Mouse (Mus musculus): ENCODE data around the gene Mtfp1.
A peak's percentile ranks its signal among the peaks of the same experiment; 100 is the strongest.
"Not testable (repeated sequence)": the region's sequence is repeated elsewhere in the genome, so short reads cannot be mapped to it uniquely, and the experiment has no call there.

Mtfp1 gene

DNA sequence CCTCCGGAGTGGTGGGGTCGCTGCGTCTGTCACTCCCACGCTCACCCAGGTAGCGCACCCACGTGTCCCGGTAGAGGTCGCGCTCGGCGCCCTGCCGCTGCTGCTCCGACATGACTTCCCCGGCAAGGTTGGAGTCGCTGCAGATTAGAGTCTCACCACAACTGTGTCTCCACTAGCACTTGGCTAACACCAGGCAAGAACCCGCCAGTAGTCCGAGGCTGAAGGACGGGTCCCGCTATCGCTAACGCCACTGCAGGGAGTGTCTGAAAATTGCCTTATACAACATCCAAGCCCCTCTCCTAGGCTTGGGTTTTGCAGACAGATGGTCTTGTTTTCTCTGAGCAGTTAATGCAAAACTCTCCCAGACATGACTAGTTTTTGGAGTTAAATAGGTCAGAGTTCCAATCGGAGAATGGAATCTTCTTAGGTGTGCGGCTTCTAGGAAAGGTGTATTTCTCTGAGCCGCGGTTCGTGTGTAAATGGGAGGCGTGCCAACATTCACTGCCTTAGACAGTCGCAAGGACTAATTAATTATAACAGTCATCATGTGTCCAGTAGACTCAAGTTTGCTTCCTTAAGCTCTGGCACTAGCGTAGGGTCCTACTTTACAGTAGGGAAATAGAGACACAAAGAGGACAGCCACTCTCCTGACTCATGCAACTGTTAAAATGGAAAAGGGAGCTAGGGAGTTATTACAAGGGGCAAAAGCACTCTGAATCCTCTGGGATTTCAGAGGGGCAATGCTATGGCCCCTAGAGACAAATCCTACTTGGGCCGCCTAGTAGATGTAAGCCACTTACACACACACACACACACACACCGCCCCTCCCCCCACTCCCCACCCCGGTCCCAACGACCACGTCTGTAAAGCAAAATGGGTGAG lies at the start of gene Mtfp1:
Gene Mtfp1, minus strand, starts transcription at position 275 of the 883 bp plus-strand sequence.
- DNase-seq: peak; percentile 81

DNA sequence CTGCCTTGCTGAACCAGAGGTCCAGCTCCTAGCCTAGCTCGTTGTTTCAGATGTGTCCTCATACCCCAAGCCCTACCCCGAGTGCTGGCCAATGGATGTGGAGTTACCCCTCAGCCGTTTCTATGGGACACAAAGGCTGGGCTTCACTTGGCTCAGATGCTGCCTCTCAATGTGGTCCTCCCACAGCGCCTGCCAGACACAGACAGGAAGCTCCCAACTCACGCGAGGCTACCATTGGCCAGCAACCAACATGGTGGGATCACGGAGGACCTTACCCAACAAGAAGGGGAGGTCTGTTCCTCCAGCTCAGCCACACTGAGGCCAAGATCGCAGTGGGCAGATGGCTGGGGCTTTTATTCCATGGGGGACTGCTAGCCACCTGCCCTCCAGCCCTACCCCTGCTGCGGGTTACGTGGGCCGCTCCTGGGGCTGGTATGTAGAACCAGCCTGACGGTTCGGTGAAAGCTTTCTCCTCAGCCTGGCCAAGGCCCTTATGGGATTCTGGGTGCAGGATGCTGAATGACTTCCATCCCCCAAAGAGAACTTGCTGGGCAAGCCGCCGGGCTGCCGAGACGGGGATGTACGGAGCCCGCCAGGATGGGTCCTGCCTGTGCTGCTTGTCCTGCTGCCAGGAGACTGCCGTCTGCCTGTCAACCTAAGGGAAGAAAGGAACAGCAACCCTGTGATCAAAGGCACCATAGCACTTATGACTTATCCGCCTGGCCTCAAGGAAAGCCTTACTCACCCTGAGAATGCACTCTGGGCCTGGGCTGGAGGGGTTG lies 48.2 kb upstream of the Mtfp1 start:
- no peak for DNase-seq

DNA sequence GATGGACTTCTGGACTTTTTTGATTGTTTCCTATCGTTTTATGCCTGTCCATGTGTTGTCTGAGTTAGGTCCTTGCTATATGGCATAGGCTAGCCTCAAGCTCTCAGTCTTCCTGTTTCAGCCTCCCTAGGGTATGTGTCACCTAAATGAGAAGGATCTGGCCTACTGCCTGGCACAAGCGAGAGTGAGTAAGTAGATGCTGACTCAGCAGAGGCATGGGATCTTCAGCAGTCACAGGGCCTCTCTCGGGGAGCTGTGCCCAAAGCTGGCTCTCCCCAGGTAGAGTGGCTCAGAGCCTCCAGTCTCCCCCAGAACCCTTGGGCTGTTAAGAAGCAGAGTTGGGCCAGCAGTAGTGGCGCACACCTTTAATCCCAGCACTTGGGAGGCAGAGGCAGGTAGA lies 47.1 kb upstream of the Mtfp1 start:
- DNase-seq: no peak

DNA sequence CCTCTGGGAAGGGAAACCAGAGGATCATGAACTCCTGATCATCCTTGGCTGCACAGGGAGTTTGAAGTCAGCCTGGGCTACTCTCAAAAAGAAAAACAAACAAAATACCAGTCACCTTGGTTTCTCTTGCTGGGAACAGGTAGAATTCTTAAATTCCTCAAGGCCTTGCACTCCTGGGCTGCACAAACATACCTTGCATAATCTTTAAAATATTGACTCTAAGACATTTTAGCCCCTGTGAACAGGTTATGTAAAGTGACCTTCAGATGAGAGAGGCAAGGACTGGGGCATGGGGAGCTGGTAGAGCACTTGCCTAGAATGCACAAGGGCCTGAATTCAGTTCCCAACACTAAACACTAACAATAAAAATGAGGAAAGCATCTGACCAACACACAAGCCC lies 46.3 kb upstream of the Mtfp1 start:
- DNase-seq: no peak

DNA sequence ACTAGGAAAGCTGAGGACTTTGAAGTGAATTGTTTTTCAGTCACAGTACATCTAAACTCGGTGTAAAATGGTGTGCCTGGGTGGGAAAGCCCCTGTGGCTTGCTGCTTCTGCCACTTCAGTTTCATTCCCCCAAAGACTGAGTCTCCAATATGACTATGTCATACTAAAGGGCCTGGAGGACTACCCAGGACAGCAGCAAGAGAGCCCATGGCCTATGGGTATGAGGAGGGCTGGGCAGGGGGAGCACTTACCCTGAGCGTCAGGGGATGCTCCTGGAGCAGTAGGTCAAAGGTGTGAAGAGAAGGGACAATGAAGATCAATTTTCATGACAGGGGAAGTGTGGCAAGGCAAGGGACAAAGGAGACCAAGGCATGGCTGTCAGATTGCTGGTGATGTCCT lies 43.7 kb upstream of the Mtfp1 start:
- no peak for DNase-seq

DNA sequence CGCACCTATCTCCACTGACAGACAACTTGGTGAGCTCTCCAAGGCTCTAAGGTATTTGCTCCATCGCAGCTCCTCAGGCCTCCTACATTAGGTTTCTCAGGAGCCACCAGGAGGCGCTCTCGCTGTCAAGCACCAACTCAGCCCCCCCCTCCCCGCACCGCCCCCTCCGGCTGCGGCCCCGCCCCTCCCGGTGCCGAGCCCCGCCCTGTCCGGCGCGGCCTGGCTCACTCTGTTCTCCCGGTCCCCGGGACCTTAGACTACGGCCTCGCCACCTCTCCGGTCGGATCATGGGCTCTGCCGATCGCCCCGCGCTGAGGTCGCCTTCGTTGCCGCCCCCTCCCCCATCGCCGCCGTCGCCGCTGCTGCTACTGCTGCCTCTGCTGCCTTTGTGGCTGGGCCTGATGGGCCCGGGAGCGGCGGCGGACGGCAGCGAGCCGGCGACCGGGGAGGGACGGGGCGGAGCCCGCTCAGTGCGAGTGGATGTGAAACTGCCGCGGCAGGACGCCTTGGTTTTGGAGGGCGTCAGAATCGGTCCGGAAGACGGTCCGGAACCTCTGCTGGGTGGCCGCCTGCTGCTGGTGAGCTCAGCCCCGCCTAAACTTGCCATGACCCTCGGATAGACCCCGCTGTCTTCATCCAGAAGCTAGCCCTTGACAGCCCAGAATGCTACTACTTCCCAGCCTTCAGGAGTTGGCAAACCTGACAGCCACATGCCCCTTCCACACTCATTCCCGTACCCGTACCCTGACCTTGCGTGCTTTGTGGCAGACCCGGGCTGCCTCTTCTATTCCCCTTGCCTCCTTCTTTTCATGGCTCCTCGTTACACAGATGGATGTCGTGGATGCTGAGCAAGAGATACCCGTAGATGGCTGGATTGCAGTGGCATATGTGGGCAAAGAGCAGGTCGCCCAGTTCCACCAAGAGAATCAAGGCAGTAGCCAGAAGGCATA lies 40.0 kb upstream of the Mtfp1 start, which contains the start of gene Rnf215:
Gene Rnf215, plus strand, starts transcription at position 217 of the 950 bp plus-strand sequence.
- peak; percentile 95 for DNase-seq

DNA sequence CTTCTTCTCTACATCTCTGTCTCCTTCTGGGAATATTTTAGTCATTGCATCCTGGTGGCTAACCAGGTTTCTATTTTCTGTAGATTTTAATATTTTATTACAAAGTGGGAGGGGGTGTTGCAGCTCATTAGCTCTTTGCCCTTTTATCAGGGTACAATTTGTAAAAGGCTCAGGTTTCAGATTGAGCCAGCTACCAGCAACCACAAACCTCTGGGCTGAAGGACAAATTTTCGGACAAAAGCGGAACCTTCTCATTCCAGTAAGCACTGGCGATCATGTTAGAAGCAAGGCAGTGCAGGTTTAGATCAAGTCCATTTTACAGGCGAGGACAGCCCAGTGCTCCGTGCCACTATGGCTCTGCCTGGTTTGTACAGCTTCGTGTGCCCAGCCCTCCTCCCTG lies 39.2 kb upstream of the Mtfp1 start:
- DNase-seq: no peak

DNA sequence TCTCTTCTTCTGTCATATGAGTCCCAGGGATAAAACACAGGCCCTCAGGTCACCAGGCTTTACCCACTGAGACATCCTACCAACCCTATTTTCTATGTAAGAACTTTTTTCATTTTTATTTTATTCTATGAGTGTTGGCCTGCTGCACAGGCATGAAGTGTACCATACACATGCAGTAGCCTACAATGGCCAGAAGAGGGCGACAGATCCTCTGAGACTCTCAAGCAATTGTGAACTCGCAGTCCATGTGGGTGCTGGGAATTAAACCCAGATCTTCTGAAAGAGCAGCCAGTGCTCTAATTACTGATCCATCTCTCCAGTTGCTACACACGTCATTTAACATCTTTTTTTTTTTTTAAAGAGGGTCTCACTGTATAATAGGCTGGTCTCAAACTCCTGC lies 38.2 kb upstream of the Mtfp1 start:
- peak; percentile 18 for DNase-seq

DNA sequence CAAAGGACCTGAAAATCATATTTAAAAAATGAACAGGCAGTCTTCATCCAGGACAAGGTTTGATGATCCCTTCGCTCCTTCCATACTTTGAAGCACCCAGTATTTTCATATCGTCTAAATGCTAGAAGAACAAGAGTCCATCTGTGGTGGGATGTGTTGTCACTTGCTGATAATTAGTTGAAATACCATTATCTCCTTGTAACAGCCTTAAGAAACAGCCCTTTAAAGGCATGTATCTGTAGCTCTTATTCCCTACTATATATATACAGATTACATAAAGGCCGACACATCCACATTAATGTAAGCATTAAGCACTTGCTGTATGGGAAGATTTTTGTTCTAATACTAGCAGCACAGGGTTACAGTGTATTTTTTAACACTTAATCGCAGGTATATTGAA lies 33.2 kb upstream of the Mtfp1 start:
- DNase-seq: not testable (repeated sequence)

DNA sequence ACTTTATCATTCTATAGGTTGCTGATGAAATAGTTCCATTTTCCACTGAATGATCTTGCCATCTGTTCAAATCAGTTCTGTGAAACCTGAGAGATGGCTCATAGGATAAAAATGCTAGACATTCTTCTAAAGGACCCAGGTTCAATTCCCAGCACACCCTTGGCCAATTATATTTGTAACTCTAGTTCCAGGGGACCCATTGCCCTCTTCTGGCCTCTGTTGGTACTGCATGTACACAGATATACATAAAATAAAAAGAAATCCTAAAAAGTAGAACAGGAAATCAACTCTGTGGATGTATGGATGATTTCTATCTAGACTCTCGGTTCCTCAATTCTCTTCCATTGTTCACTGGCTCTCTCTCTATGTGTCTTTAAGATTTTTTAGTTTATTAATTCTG lies 31.8 kb upstream of the Mtfp1 start:
- no peak for DNase-seq

DNA sequence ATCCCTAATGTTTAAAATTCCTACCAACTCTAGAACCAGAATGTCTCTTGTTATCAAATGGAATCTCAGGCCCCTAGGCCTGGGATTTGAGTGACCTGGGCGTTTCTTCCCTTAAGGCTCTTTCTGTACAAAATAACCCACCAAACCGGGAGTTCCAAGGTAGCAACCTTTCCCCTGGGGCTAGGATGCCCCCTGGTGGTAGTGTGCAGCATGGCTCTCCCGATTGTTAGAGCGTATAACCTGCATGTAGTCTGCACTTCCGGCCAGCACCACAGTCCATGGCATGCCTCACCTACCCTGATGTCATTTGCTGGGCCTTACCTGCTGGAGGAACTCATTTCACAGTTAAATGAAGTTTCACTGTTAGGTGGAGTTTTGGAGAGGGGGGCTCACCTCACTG lies 28.7 kb upstream of the Mtfp1 start:
- peak; percentile 23 for DNase-seq

DNA sequence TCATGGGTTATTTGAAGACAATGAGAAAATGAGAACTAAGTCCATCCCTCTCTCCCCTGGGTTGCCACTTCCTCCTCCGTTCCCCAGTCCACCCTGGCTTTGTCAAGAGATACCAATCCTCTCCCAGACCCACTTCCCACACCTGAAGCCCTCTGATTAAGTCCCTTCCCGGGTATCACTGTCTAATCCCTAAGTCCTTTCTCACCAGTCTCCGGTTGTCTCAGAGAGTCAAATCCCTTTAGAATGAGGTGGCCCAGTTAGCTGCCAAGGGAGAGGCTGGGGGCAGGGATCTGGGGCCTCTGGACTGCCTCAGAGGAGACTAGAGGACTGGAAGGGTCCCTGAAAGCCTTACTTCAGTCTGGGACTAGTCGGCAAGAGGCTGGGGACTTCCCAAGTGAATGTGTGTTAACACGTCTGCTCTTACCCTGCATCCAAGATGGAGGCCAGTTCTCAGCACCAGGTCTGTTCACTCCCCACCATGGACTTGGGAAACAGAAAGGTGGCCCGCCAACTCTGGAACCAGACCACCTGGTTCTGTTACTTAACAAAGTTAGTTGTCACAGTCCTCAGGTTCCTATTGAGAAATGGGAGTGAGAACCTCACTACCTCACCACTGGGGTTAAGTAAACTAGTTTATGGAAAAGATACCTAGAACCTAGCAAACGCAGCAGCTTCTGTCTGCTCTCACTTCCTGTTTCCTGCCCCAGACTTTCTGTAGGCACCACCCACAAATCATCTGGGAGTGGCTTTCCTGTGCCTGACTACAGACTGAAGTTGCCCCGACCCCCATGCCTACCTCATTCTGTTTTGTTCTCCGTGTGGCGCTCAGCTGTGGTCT lies 27.7 kb upstream of the Mtfp1 start, which contains the start of gene Sec14l2:
Gene Sec14l2, minus strand, starts transcription at position 674 of the 838 bp plus-strand sequence.
- DNase-seq: no peak

DNA sequence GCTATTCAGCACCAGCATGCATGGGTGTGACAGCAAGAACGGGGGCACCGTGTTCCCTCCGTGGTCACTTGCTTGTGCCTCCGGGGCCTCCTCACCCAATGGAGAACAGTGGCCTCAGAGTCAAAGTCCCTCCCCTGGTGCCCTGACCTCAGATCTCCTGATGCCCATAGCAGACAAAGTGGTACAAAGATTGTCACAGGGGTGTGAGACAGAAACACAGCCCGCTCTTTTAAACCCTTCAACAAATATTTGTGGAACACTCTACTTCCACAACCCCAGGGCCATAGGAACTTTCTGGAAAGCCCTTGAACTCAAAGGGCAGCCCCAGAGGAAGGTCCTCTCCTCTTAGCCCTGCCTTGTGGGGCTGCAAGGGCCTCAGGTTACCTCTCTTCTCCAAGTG lies 27.0 kb upstream of the Mtfp1 start:
- no peak for DNase-seq

DNA sequence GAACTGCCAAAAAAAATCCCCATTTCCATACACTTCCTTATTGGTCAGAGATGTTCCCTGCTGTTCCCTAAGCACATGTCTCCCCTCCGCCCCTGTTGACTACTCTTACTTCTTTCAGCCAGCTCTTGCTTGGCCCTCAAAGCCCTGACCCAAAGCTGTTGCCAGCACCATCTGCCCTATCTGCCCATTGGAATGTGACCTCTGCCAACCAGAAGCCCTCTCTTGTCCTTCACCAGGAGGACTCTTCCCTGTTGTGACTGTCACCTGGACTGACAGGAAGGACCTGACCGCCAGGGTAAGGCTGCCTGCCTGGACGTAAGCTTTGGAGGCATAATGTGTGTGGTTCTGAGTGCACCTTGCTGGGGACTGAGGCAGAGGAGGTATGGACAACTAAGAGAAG lies 26.4 kb upstream of the Mtfp1 start:
- no peak for DNase-seq

DNA sequence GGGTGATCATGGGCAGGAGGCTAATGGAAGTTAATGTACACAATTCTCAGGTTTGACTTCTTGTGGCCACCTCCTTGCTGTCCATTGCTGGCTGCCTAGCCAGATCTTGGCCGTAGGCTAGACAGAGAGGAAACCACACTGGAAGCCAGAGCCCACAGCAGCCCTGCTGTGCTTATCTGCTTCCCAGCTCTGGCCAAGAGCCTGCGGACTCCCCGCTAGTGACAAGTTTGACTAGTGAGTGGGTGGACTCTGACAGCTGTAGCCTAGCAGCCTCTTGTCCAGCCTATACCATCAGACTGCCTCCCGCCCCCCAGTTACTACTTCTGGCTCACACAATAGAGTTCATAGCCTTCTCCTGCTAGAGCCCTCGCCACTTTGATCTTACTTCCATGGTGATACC lies 24.4 kb upstream of the Mtfp1 start:
- DNase-seq: no peak

DNA sequence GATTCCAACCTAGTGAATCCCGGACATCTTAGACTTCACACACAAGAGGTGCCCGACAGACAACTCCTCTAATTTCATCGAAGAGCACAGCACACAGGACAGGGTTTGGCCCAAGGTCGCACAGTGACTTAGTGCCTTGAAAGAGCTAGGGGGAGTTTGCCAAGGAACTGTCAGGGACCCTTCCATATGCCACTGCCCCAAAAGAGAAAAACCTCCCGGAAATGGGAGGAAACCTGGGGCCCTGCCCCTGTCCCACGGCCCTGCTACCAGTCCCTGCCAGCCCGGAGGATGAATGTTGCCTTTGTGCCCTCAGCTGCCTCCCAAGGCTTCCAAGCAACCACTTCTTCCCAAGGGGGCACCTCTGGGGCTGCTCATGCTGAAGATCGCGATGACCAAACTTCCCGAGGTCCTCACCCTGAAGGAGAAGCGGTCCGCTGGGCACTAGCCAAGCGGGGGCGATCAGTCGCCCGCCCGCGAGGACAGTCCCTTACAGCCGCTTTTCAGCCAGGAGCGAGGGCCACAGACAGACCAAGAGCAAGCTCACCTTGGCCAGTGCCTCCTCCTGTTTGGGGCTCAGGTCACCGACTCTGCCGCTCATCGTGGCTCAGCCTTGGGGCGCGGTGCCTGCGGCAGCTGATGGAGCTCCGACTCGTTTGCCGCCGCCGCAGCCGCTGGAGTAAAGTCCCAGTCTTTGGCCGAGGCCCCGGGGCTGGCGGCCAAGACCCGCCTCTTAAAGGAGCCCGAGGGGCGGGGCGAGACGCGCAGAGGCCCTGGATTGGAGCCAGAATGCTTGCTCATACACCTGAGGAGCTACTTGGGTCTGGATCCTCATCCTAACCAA lies 23.1 kb upstream of the Mtfp1 start:
- peak; percentile 84 for DNase-seq

DNA sequence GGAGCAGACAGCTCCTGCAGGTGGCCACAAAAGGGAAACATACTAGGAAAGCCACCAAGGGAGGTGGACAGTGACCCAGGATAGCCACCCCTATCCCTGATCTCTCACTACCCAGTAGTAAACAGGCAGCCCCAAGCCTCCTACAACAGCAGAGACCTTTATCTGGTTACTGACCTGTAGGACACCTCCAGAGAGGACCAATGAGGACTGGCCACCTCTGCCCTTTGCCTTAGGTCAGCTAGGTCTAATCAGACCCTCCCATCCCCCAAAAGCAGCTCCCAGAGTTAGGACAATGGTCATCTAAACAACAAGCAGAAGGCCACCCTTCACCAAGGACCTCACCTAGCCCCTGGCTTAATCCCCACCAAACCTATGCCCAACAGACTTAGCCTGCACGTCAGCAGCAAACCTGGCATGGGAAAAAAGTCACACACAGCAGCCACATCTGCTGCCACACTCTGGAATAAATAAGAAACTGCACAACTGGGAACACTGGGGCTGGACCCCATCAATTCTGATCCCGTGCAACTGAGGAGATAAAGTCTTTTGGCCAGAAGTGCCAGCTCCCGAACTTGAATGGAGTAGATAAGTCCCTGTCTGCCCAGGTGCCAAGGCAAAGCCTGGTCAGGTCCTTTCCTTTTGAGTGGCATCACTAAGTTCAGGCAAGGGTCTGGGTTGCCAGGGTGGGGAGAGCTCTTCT lies 22.3 kb upstream of the Mtfp1 start:
- DNase-seq: peak; percentile 17

DNA sequence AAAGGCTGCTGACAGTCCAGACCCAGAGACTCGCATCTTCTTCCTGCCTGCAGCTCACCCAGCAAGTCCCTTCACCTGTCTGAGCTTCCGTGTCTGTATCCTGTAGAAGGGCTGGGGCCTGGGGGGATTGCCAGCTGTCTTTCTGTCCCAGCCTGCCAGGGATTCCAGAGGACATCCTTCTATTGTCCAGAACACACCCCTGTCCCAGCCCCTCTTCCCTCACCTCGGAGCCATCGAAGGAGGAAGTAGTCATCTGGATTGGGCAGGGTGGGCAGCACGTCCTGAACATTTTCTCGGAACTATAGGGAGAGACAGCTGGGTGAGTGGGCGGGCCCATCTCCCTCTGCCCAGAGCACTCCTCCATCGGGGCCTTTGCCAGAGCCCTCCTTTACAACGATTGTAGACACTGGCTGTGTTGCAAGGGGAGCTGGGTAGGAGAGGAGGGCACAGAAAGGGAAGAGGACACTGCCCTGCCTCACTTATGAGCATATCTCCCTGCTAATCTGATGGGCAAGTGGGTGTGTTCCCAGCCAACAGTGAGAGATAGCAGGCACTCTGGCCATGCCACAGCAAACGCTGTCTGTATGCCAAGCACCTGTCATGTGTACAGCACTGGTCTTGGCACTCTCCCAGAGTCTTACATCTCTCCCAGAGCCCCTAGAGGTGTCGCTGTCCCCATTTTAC lies 21.4 kb upstream of the Mtfp1 start:
- no peak for DNase-seq

DNA sequence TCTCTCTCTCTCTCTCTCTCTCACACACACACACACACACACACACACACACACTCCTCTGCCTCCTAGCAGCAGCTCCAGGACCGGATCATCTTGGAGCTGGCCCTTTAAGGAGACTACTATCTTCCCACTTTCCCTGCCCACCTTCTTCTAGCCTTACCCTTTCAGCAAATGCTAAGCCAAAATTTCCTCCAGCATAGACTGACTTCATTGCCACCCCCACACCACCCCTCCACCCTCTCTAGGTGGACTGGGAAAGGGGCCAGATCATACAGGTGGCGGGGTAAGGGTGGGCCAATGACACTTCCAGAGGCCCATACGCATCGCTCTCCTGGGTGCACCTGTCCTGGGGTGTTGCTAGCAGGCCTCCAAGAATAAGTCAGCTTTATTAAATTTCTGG lies 20.2 kb upstream of the Mtfp1 start:
- no peak for DNase-seq

DNA sequence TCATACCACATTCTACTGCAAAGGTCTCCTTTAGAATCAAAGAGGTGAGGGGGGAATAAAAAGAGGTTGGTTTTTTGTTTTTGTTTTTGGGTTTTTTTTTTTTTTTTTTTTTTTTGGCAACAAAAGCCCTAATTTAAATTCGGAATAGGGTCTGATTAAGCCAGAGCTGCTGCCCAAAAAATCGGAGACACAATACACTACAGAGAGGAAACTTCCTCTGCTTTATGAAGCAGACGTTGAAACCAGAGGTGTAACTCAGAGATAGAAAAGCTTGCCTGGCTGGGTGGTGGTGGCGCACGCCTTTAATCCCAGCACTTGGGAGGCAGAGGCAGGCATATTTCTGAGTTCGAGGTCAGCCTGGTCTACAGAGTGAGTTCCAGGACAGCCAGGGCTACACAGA lies 19.3 kb upstream of the Mtfp1 start:
- not testable (repeated sequence) for DNase-seq
